Mouse (Mus musculus): ENCODE measurements at regions not wholly inside any gene's neighbourhood (a gene's known extent, or its start where the extent isn't known, plus 50 kb on each side); places are given as distances from the start of the nearest gene placed in this dataset.

- no peak for DNase-seq (ENCODE audit: low spot score)
Measured at GRCm38 (mm10) chr6:121560852-121561251, 74.3 kb upstream of the A2m start.

DNA sequence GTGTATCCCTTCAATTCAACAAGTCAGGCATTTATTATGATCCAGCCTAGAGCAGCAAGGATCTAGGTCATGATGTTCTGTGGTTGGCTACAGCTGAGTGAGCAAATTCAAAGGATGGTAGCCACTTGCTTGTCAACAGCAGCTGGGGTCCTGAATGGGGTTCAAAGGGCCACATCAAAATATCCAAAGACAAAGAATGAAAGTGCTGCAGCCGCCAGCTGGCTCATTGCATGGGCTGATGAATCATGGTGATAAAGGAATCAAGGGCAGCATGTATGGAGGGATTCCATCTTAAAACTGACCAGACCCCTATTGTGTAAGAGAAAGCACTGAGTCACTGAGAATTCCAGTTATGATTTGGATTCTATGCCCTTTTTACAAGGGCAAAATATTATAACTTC, 74.8 kb upstream of the A2m start:
- no peak for DNase-seq (ENCODE audit: low spot score)

- DNase-seq (ENCODE audit: low spot score), result no peak
Measured at GRCm38 (mm10) chr6:121556481-121556880, 78.7 kb upstream of the A2m start.

DNA sequence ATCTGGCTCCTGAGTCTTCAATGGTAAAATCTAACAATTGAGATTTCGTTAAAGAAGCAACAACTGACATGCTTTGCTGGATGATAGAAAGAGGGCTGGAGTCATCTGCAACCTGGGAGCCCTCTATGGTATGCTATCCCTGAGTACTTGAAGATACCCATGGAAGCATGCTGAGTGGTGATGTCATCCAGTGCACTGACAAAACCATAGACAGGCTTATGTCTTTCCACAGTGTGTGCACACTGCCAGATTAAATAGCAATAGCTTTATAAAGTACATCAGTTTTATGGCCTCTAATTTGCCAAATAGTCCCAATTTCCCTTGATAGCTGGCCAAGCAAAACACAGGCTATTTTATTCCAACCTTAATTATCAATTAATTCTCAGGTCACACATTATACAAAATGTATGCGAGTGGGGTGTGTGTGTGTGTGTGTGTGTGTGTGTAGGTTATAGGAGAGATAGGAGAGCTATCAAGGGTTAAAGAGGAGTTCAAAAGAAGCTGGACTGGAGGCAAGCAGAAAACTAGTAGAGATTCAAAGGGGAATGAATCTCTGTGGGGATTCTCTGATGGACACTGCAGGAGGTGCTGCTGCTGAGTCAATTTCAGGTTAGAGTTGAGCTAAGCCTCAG, 80.1 kb upstream of the Iqsec3 start:
- DNase-seq (ENCODE audit: low spot score), result no peak

DNA sequence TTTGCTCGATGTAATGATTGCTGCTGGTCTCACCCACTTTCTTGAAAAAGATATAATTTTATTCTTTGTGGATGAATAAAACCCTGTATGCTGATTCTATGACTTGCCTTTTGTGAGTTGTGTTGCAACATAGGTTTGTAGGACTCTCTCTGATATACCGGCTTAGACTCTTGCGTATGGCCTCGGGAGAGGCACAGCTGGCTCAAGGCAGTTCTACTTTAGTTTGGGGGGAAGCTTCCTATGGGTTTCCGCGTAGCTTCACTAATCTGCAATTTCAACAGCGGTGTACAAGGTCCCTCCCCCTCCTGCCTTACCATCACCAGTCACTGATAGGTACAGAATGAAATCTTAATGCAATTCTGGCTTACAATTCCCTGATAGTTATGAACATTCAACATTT, 60.0 kb upstream of the Iqsec3 start:
- DNase-seq (ENCODE audit: low spot score), result no peak

GRCm38 (mm10) chr6:121532926-121533325, 59.4 kb upstream of the Iqsec3 start:
- DNase-seq (ENCODE audit: low spot score), result peak; percentile 41

- DNase-seq (ENCODE audit: low spot score), result no peak
Measured at GRCm38 (mm10) chr6:121531825-121532389, 58.4 kb upstream of the Iqsec3 start.

DNA sequence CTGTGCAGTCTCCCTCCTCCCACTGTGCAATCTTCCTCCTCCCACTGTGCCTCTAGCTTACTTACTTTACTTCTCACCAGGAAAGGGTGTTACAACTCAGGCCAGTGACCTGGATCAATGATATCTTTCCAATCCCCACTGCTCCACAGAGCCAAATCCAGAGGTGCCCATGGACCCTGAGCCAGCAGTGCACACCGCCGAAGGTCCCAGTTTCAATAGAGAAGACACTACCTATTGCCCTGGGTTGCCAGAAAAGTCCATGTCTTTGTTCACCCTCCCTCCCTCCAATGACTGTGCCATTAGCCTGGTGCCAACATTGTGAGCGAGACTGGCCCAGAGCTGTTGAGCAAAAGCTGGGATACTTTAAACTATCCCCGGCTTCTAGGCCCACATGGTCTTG, 53.8 kb upstream of the Iqsec3 start:
- no peak for DNase-seq (ENCODE audit: low spot score)

DNA sequence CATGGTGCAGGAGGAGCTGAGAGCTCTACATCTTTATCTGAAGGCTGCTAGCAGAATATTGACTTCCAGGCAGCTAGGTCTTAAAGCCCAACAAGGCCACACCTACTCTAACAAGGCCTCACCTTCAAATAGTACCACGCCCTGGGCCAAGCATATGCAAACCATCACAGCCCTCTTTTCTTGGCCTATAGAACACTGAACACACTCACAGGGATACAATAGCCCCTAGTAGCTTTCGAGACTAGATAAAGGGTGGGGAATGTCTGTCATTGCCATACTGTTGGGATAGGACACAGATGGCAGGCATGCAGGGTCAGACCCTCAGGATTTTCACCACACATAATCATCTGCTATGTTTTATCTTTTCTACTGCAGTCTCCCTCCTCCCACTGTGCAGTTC, 52.6 kb upstream of the Iqsec3 start:
- DNase-seq (ENCODE audit: low spot score), result no peak

GRCm38 (mm10) chr6:121524613-121524970, 51.1 kb upstream of the Iqsec3 start:
- DNase-seq (ENCODE audit: low spot score), result no peak

DNA sequence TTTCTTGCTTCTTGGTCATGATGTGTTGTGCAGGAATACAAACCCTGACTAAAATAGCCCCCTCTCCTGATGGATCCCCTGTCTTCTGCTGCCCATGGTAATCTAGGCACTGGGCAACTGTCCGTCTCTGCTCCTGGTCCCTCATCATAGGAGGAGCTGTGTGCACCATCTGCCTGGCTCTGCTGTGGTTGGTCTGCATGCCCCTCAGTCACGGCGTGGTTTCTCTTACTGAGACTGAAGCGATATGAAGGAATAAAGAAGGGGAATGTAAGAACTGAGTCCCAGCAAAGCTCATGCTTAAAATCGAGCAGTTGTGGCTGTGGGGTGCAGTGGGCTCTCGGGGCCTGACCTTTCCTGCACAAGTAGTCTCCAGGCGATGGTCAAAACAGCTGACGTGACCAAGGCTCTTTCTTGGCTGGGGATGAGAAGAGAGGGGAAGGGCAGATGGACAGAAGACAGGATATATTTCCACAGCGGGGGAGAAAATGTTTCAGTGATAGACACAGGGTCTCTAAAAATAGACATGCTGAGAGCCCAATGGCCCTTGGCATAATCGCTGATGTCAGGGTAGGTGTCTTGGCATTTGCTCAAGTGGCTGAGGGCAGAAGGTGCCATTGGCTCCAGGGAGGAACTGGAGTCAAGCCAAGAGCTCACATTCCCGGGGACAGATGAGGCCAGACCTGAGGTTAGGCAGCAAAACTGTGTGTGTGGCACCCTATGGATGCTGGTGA, 50.6 kb upstream of the Iqsec3 start:
- DNase-seq (ENCODE audit: low spot score), result no peak

Measured in adipocyte (in vitro differentiated cells).